26 mouse cellular contexts compared by ENCODE assay signal in the genomic region with DNA sequence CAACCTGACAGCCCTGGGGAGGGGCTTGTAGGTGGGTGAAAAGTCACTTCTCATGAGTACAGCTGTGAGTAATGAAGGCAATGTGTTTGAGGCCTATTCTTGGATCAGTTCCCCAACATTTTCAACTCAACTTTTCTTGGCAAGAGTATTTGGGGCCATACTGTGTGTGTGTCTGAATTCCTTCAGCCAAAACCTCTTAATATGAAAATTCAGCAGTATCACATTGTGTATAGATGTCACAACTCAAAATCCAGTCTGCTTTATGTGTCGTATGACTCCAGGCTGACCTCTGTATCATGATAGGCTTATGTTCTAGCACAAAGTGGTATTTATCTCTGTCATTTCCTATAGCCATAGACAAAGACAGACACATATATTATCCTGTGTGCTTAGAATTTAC.
DNase-seq lines count a peak whose midpoint lies in the region; ATAC-seq and TF ChIP-seq lines count a peak whose summit lies in the region.
"Had no signal": no experiment of that assay in that cellular context is flagged by ENCODE, and none has a peak within 500 bp of the region (broad histone marks: within the 10 kb centered on the region; RNA-seq: fewer than 3 reads in every experiment).

No protein-coding gene starts in this region.

- peaks cover 6% of the 10 kb centered on the region; the same call in 1 of the 2 replicates for H3K4me1 ChIP-seq in intestine, embryonic 15.5 days (replicated peaks)
- H3K4me1 ChIP-seq in intestine, postnatal 0 days (replicated peaks; ENCODE audit: control insufficient read depth, insufficient read depth, low read length): no peaks in the 10 kb centered on the region
- peaks cover under 1% of the 10 kb centered on the region; the same call in 1 of the 2 replicates for H3K4me1 ChIP-seq in lung, embryonic 16.5 days (replicated peaks; ENCODE audit: control insufficient read depth, insufficient read depth, low read length)
- no peaks in the 10 kb centered on the region for H3K4me1 ChIP-seq in lung, adult 2 months (ENCODE audit: control insufficient read depth, insufficient read depth, low read length)
- H3K4me1 ChIP-seq in embryonic facial prominence, embryonic 15.5 days: peaks cover 24% of the 10 kb centered on the region
- no peaks in the 10 kb centered on the region for H3K4me1 ChIP-seq in stomach, embryonic 15.5 days
- H3K4me1 ChIP-seq: kidney, embryonic 15.5 days; liver, embryonic 13.5 days; megakaryocyte, embryonic 14.5 days; neural tube, embryonic 12.5 days had no signal

- H3K9me3 ChIP-seq in intestine, embryonic 15.5 days: no peaks in the 10 kb centered on the region
- H3K9me3 ChIP-seq in intestine, postnatal 0 days (ENCODE audit: control insufficient read depth): no peaks in the 10 kb centered on the region
- H3K9me3 ChIP-seq in lung, embryonic 16.5 days (ENCODE audit: control insufficient read depth, low read length): no peaks in the 10 kb centered on the region
- H3K9me3 ChIP-seq in embryonic facial prominence, embryonic 15.5 days (replicated peaks): no peaks in the 10 kb centered on the region
- H3K9me3 ChIP-seq in stomach, embryonic 15.5 days: no peaks in the 10 kb centered on the region
- H3K9me3 ChIP-seq: kidney, embryonic 15.5 days; liver, embryonic 13.5 days; neural tube, embryonic 12.5 days had no signal

- TF ChIP-seq CTCF in intestine, postnatal 0 days (IDR thresholded peaks at IDR 0.05; ENCODE audit: low read depth): no peak
- no peak for TF ChIP-seq CTCF in lung, adult 2 months (IDR thresholded peaks at IDR 0.05; ENCODE audit: insufficient read depth, low read length)

- H3K9ac ChIP-seq in intestine, embryonic 15.5 days: no peak overlapping the region
- H3K9ac ChIP-seq in intestine, postnatal 0 days (ENCODE audit: low read depth, low read length): no peak overlapping the region
- H3K9ac ChIP-seq in lung, embryonic 16.5 days (ENCODE audit: low read length): no peak overlapping the region
- no peak overlapping the region for H3K9ac ChIP-seq in embryonic facial prominence, embryonic 15.5 days
- H3K9ac ChIP-seq in stomach, embryonic 15.5 days: no peak overlapping the region
- H3K9ac ChIP-seq: hindbrain, embryonic 14.5 days; kidney, embryonic 15.5 days; liver, embryonic 13.5 days; neural tube, embryonic 12.5 days had no signal

- no peak for TF ChIP-seq POLR2A in lung, adult 2 months (IDR thresholded peaks at IDR 0.05; ENCODE audit: borderline replicate concordance, extremely low read depth, low read depth, low read length)

- 55% methylated on average over 1 of the region's 1 CpGs for WGBS in intestine, embryonic 15.5 days
- WGBS in intestine, postnatal 0 days: 55% methylated on average over 1 of the region's 1 CpGs
- 44% methylated on average over 1 of the region's 1 CpGs for WGBS in lung, embryonic 16.5 days
- 72% methylated on average over 1 of the region's 1 CpGs for WGBS in lung, adult 2 months
- WGBS in embryonic facial prominence, embryonic 15.5 days: 34% methylated on average over 1 of the region's 1 CpGs
- 48% methylated on average over 1 of the region's 1 CpGs for WGBS in stomach, embryonic 15.5 days

- no peaks in the 10 kb centered on the region for H3K27me3 ChIP-seq in intestine, embryonic 15.5 days (replicated peaks)
- H3K27me3 ChIP-seq in intestine, postnatal 0 days (replicated peaks; ENCODE audit: control insufficient read depth, insufficient read depth, low read length): no peaks in the 10 kb centered on the region
- peaks cover under 1% of the 10 kb centered on the region; the same call in 1 of the 2 replicates for H3K27me3 ChIP-seq in lung, embryonic 16.5 days (ENCODE audit: control insufficient read depth, insufficient read depth, low read depth, low read length)
- H3K27me3 ChIP-seq in embryonic facial prominence, embryonic 15.5 days: no peaks in the 10 kb centered on the region
- no peaks in the 10 kb centered on the region for H3K27me3 ChIP-seq in stomach, embryonic 15.5 days (replicated peaks)
- H3K27me3 ChIP-seq: CH12.LX; kidney, embryonic 15.5 days; liver, embryonic 13.5 days; megakaryocyte, embryonic 14.5 days; neural tube, embryonic 12.5 days; Patski had no signal

- no peak for DNase-seq in lung, adult 2 months
- DNase-seq: adrenal gland, adult 8-10 months; B cell, adult 2 months; cerebellum, adult 11-12 months; cerebellum, postnatal 10 days; heart, postnatal 4 days; liver, embryonic 13.5 days; lung, postnatal 36 days; midbrain, embryonic 14.5 days; right cerebral cortex, postnatal 25 days; spleen, adult 18-20 months; thymus, adult 18-20 months; thymus, postnatal 36 days had no signal

- peak; percentile 41 for ATAC-seq in intestine, embryonic 15.5 days
- ATAC-seq in intestine, postnatal 0 days: no peak
- ATAC-seq in lung, embryonic 16.5 days (ENCODE audit: low read depth): peak; percentile 80
- peak; percentile 67 for ATAC-seq in embryonic facial prominence, embryonic 15.5 days (ENCODE audit: insufficient number of reproducible peaks, low FRiP score, low TSS enrichment, low read depth)
- peak; percentile 60; the same call in 1 of the 2 replicates for ATAC-seq in stomach, embryonic 15.5 days (ENCODE audit: insufficient read depth, low FRiP score, low read depth)
- ATAC-seq in inflammation-experienced regulatory T-cells, adult 6 months: no peak
- ATAC-seq: Patski had no signal

- H3K27ac ChIP-seq in intestine, embryonic 15.5 days: no peak overlapping the region
- H3K27ac ChIP-seq in intestine, postnatal 0 days (ENCODE audit: low read depth, low read length): no peak overlapping the region
- H3K27ac ChIP-seq in lung, embryonic 16.5 days (ENCODE audit: low read length): no peak overlapping the region
- H3K27ac ChIP-seq in embryonic facial prominence, embryonic 15.5 days (replicated peaks): peak overlapping the region; percentile 58; the same call in 1 of the 2 replicates
- no peak overlapping the region for H3K27ac ChIP-seq in stomach, embryonic 15.5 days
- H3K27ac ChIP-seq: hindbrain, embryonic 14.5 days; kidney, embryonic 15.5 days; liver, embryonic 13.5 days; neural tube, embryonic 12.5 days had no signal

- no peak overlapping the region for H3K4me2 ChIP-seq in intestine, embryonic 15.5 days (replicated peaks)
- no peak overlapping the region for H3K4me2 ChIP-seq in intestine, postnatal 0 days (replicated peaks; ENCODE audit: low read depth)
- H3K4me2 ChIP-seq in lung, embryonic 16.5 days (ENCODE audit: low read depth, low read length): no peak overlapping the region
- no peak overlapping the region for H3K4me2 ChIP-seq in embryonic facial prominence, embryonic 15.5 days (replicated peaks)
- H3K4me2 ChIP-seq in stomach, embryonic 15.5 days: no peak overlapping the region
- H3K4me2 ChIP-seq: hindbrain, embryonic 14.5 days; kidney, embryonic 15.5 days; liver, embryonic 13.5 days; neural tube, embryonic 12.5 days had no signal

- H3K36me3 ChIP-seq in intestine, embryonic 15.5 days: no peaks in the 10 kb centered on the region
- no peaks in the 10 kb centered on the region for H3K36me3 ChIP-seq in intestine, postnatal 0 days (ENCODE audit: control insufficient read depth, insufficient read depth)
- H3K36me3 ChIP-seq in lung, embryonic 16.5 days (ENCODE audit: control insufficient read depth, insufficient read depth, low read length): no peaks in the 10 kb centered on the region
- no peaks in the 10 kb centered on the region for H3K36me3 ChIP-seq in embryonic facial prominence, embryonic 15.5 days
- no peaks in the 10 kb centered on the region for H3K36me3 ChIP-seq in stomach, embryonic 15.5 days
- H3K36me3 ChIP-seq: G1E; kidney, embryonic 15.5 days; liver, embryonic 13.5 days; neural tube, embryonic 12.5 days had no signal

- H3K4me3 ChIP-seq in intestine, embryonic 15.5 days (replicated peaks): no peak overlapping the region
- no peak overlapping the region for H3K4me3 ChIP-seq in intestine, postnatal 0 days (ENCODE audit: low read depth, low read length)
- no peak overlapping the region for H3K4me3 ChIP-seq in lung, embryonic 16.5 days (ENCODE audit: low read length)
- no peak overlapping the region for H3K4me3 ChIP-seq in lung, adult 2 months (replicated peaks; ENCODE audit: extremely low read depth, low read depth, low read length)
- no peak overlapping the region for H3K4me3 ChIP-seq in embryonic facial prominence, embryonic 15.5 days (replicated peaks)
- no peak overlapping the region for H3K4me3 ChIP-seq in stomach, embryonic 15.5 days (replicated peaks)
- H3K4me3 ChIP-seq: kidney, embryonic 15.5 days; liver, embryonic 13.5 days; neural tube, embryonic 12.5 days had no signal

Comparison
In these comparisons a context has a peak if more than half of its experiments do, and no peak if none do; other contexts are left out.
1. ATAC-seq: peak in intestine, embryonic 15.5 days (single experiment), lung, embryonic 16.5 days (single experiment), embryonic facial prominence, embryonic 15.5 days (single experiment) and stomach, embryonic 15.5 days (single experiment); none in intestine, postnatal 0 days (single experiment) and inflammation-experienced regulatory T-cells, adult 6 months (single experiment).